Mouse (Mus musculus) left cerebral cortex, postnatal 4 days (tissue): ENCODE measurements around the gene Pdp2. TPM values are rescaled to one million over a fixed set of nuclear protein-coding genes. Genes with fewer than 3 reads are reported as not detected.
A peak's percentile ranks its signal among the peaks of the same experiment; 100 is the strongest.
"Not testable (repeated sequence)": the region's sequence is repeated elsewhere in the genome, so short reads cannot be mapped to it uniquely, and the experiment has no call there.

ENCODE experiments used
- DNase-seq: peaks from one replicate; pipeline ENCODE4 v3.0.0-alpha.2; 2022
- intact Hi-C: fragments of 180-260 bp; cut with DNase I; formaldehyde crosslinking; loops from one replicate; pipeline ENCODE4 v1.15.1; 2025
- total RNA-seq, 2 experiments: library from RNA; stranded (reverse); gene quantifications; 2 replicates each; pipeline ENCODE4 v1.2.3; 2021

Pdp2 gene
- total RNA-seq, 2 experiments from 2014 or later = 13.0 to 13.6 TPM

- no peak for DNase-seq
- intact Hi-C loops = no loop called here
These were observed 39.9 kb downstream of the Pdp2 start, which contains the start of gene Rrad for GRCm38 (mm10) chr8:104630981-104631663. Rrad (minus strand) TSS chr8:104631327.

- DNase-seq = no peak
- intact Hi-C loops = no loop called here
These were observed 40.7 kb downstream of the Pdp2 start for GRCm38 (mm10) chr8:104631975-104632374.

- DNase-seq = no peak
- intact Hi-C loops = no loop called here
These were observed 41.2 kb downstream of the Pdp2 start for GRCm38 (mm10) chr8:104632486-104632885.

GRCm38 (mm10) chr8:104633156-104633744 is 42.0 kb downstream of the Pdp2 start:
- DNase-seq = no peak
- intact Hi-C loops = no loop called here

- DNase-seq = no peak
- intact Hi-C loops = no loop called here
These were observed 43.9 kb downstream of the Pdp2 start for GRCm38 (mm10) chr8:104635004-104635710.

- intact Hi-C loops = no loop called here
- DNase-seq = no peak
These were observed 46.8 kb downstream of the Pdp2 start for GRCm38 (mm10) chr8:104638010-104638409.

GRCm38 (mm10) chr8:104640241-104640640 is 49.0 kb downstream of the Pdp2 start:
- intact Hi-C loops = no loop called here
- DNase-seq = no peak

GRCm38 (mm10) chr8:104640831-104641370 is 49.6 kb downstream of the Pdp2 start:
- intact Hi-C loops = no loop called here
- DNase-seq = no peak

- peak; percentile 88 for DNase-seq
- intact Hi-C loops = no loop called here
These were observed 50.4 kb downstream of the Pdp2 start, which contains the start of gene Ciao2b for GRCm38 (mm10) chr8:104641426-104642323. Ciao2b (minus strand) TSS chr8:104641965.

GRCm38 (mm10) chr8:104642324-104642654 is 51.0 kb downstream of the Pdp2 start:
- DNase-seq = no peak
- intact Hi-C loops = no loop called here

- intact Hi-C loops, DNase-seq: not testable (repeated sequence)
These were observed 52.9 kb downstream of the Pdp2 start for GRCm38 (mm10) chr8:104644187-104644586.

Other genes starting within 250 kb of the Pdp2 start
- 10 to 100 TPM; 47.2 to 48.3 TPM for gene Cmtm4, start 195.6 kb upstream of the Pdp2 start, total RNA-seq
- 100 to 1,000 TPM; 168 to 169 TPM for gene Dync1li2, start 148.4 kb upstream of the Pdp2 start, total RNA-seq
- gene Terb1, start 81.5 kb upstream of the Pdp2 start, total RNA-seq = under 1 TPM; 0.74 to 0.94 TPM
- gene Nae1, start 56.8 kb upstream of the Pdp2 start, total RNA-seq = 10 to 100 TPM; 57.5 to 62.9 TPM
- gene Car7, start 56.8 kb upstream of the Pdp2 start, total RNA-seq = 1 to 10 TPM; 3.8 to 4.6 TPM
- gene Cdh16, start 32.9 kb downstream of the Pdp2 start, total RNA-seq = not detected
- gene Rrad, start 39.9 kb downstream of the Pdp2 start, total RNA-seq = 1 to 10 TPM; 3.2 to 3.3 TPM
- gene Ciao2b, start 50.5 kb downstream of the Pdp2 start, total RNA-seq = 10 to 100 TPM; 34.7 to 39.2 TPM
- gene Ces2a, start 142.6 kb downstream of the Pdp2 start, total RNA-seq = not detected
- gene Ces2b, start 240.1 kb downstream of the Pdp2 start, total RNA-seq = under 1 TPM; 0.18 to 0.26 TPM